Mouse (Mus musculus): Measurements from ENCODE around the gene Gm49661. TPM values are rescaled to one million over a fixed set of nuclear protein-coding genes. Genes with fewer than 3 reads are reported as not detected.

The Gm49661 gene
- polyA plus RNA-seq, 1 experiment from 2014 or later = not detected

DNA sequence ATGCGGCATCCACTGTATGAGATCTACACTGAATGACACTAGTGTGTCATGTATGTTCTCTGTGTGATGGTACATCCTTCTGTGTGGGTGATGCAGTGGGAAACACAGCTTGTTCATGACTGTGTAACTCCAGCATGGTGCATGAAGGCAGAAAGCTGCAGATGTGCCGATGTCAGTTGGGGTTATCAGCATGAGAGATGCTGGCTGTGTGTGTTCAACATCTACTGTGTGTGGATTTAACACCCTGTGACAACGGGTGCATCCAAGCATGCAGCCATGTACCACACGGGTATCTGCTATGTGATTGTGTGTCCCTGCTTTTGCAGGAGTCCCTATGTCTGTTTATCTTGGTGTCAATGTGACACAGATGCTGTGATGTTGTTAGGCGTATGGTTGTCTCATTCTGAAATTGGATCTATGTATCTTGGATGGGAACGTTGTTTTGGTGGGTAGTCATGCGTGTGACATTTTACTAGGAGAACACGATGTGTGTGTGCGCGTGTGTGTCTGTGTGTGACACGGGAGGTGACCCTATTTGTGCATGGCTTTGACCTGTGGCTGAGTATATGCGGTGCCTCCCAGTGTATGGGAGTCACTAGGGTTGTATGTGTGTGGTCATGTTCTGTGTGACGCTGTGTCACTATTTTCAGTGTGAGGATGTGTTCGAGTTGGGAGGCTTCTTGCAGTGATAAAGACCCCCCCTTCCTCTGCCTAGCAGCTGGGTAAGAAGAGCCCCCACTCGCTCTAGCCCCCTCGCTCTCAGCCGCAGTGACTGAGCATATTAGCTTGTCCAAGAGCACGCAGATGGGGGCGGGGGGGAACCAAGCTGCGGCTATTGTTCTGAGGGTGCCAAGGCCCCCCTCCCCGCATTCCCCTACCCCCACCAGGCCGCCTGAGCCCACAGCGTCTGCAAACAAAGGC, 32.9 kb downstream of the Gm49661 start:
- WGBS = 21% methylated on average over 22 of the region's 23 CpGs
- H3K4me2 ChIP-seq (replicated peaks; ENCODE audit: low read depth) = peak overlapping the region; percentile 58
- H3K9ac ChIP-seq (ENCODE audit: low read length) = no peak overlapping the region
- no peak overlapping the region for H3K27ac ChIP-seq (replicated peaks)
- H3K4me1 ChIP-seq (replicated peaks; ENCODE audit: control insufficient read depth, insufficient read depth) = 0 out of 2 replicates have a peak, but pooled peaks cover 2% of the 10 kb centered on the region
- TF ChIP-seq EP300 (optimal IDR thresholded peaks at IDR 0.05) = no peak
- no peak for TF ChIP-seq CTCF (IDR thresholded peaks at IDR 0.05; ENCODE audit: low read depth)
- peak overlapping the region; percentile 36 for H3K4me3 ChIP-seq (ENCODE audit: low read depth, low read length)
- H3K36me3 ChIP-seq (ENCODE audit: control insufficient read depth, insufficient read depth, low read length) = no peaks in the 10 kb centered on the region
- no peak for DNase-seq (ENCODE audit: low spot score)
- peaks cover 15% of the 10 kb centered on the region; the same call in 1 of the 2 replicates for H3K27me3 ChIP-seq (ENCODE audit: control insufficient read depth, insufficient read depth, low read length)
- no peak for ATAC-seq (ENCODE audit: low FRiP score, low TSS enrichment)
- H3K9me3 ChIP-seq (ENCODE audit: control insufficient read depth, low read length) = no peaks in the 10 kb centered on the region

DNA sequence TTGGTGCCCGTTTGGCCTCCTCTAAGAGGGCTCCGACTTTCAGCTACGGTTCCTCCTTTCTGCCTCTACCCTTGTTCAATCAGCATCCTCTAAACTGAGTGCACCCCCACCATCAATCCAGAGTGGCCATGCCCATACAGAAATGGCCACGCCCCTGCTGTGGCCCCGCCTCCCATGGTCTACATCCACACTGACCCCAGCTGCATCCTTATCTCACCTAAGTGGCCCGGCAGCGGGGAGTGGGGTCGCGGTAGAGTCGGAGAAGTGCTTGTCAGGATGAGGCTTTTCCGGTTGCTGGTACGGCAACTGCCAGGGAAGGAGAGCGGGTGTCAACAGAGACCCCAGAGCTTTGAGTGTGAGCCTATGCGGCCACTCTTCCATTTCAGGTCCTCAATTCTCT, 33.7 kb downstream of the Gm49661 start:
- no peak overlapping the region for H3K4me2 ChIP-seq (replicated peaks; ENCODE audit: low read depth)
- TF ChIP-seq EP300 (optimal IDR thresholded peaks at IDR 0.05) = no peak
- TF ChIP-seq CTCF (IDR thresholded peaks at IDR 0.05; ENCODE audit: low read depth) = no peak
- DNase-seq (ENCODE audit: low spot score) = no peak
- H3K27ac ChIP-seq (replicated peaks) = no peak overlapping the region
- 6% methylated on average over 14 of the region's 14 CpGs for WGBS
- peak; percentile 27; the same call in 1 of the 2 replicates for ATAC-seq (ENCODE audit: low FRiP score, low TSS enrichment)
- peaks cover 15% of the 10 kb centered on the region; the same call in 1 of the 2 replicates for H3K27me3 ChIP-seq (ENCODE audit: control insufficient read depth, insufficient read depth, low read length)
- H3K4me3 ChIP-seq (ENCODE audit: low read depth, low read length) = no peak overlapping the region
- H3K4me1 ChIP-seq (replicated peaks; ENCODE audit: control insufficient read depth, insufficient read depth) = 0 out of 2 replicates have a peak, but pooled peaks cover 2% of the 10 kb centered on the region
- H3K36me3 ChIP-seq (ENCODE audit: control insufficient read depth, insufficient read depth, low read length) = no peaks in the 10 kb centered on the region
- no peak overlapping the region for H3K9ac ChIP-seq (ENCODE audit: low read length)
- H3K9me3 ChIP-seq (ENCODE audit: control insufficient read depth, low read length) = no peaks in the 10 kb centered on the region

DNA sequence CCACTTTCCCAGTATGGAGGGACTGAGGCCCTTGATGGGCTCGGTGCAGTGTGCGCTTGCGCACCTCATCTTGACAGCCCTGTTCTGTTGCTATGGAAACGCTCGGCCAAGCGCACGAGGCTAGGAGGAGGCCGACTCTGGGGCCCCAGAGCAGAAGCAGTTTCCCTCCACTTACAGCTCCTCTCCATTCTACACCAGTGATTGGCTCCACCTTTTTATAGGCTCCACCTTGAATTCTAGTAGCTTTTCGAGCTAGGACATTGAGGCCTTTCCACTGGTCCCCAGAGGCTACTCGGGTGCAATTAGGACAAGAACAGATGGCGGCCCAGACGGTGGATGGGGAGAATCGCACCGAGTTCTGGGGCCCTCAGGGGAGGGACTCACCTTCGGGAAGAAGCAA, 34.4 kb downstream of the Gm49661 start:
- Histone ChIP-seq H3K27me3 (ENCODE audit: control insufficient read depth, insufficient read depth, low read length) (peaks cover 15% of the 10 kb centered on the region; the same call in 1 of the 2 replicates), H3K9me3 (ENCODE audit: control insufficient read depth, low read length) (no peaks in the 10 kb centered on the region), H3K4me3 (ENCODE audit: low read depth, low read length) (no peak overlapping the region), H3K36me3 (ENCODE audit: control insufficient read depth, insufficient read depth, low read length) (no peaks in the 10 kb centered on the region), H3K4me2 (replicated peaks; ENCODE audit: low read depth) (no peak overlapping the region), H3K27ac (replicated peaks) (no peak overlapping the region), H3K4me1 (replicated peaks; ENCODE audit: control insufficient read depth, insufficient read depth) (0 out of 2 replicates have a peak, but pooled peaks cover 2% of the 10 kb centered on the region), H3K9ac (ENCODE audit: low read length) (no peak overlapping the region)
- peak; percentile 11; the same call in 1 of the 2 replicates for ATAC-seq (ENCODE audit: low FRiP score, low TSS enrichment)
- WGBS = 1% methylated on average over 15 of the region's 15 CpGs
- DNase-seq (ENCODE audit: low spot score) = no peak
- TF ChIP-seq CTCF (IDR thresholded peaks at IDR 0.05; ENCODE audit: low read depth) = no peak
- TF ChIP-seq EP300 (optimal IDR thresholded peaks at IDR 0.05) = no peak

DNA sequence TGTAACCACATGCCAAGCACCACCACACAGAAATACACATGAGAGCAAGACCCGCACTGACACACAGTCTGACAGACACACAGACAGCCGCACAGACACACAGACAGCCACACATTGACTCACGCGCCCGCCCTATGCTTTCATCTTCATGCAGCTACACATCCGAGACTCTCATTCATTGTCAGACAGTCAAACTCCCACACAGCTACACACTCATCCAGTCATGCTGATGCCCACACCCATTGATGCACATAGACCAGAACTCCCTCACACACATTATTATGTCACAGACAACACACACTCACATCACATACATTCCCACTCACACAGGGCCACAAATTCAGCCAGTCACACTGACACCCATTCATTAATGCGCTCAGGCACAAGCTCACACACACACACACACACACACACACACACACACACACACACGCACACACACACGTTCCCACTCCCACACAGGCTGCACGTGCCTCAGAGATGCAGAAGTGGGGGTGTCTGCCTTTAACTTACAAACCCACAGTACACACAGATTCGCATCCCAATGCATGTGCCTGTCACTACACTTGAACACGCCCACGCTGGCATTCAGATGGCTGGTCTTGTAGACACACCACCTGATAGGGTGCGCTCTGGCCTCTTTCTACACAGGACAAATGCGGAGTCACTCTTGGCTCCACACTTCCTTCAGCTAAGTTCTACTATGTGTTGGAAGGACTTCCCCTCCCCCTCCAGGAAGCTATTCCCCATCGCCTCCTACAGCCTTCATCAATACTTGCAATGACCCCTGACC, 35.3 kb downstream of the Gm49661 start:
- H3K4me1 ChIP-seq (replicated peaks; ENCODE audit: control insufficient read depth, insufficient read depth) = 0 out of 2 replicates have a peak, but pooled peaks cover 2% of the 10 kb centered on the region
- H3K4me3 ChIP-seq (ENCODE audit: low read depth, low read length) = no peak overlapping the region
- no peak for DNase-seq (ENCODE audit: low spot score)
- no peak overlapping the region for H3K9ac ChIP-seq (ENCODE audit: low read length)
- H3K27me3 ChIP-seq (ENCODE audit: control insufficient read depth, insufficient read depth, low read length) = peaks cover 15% of the 10 kb centered on the region; the same call in 1 of the 2 replicates
- TF ChIP-seq CTCF (IDR thresholded peaks at IDR 0.05; ENCODE audit: low read depth) = no peak
- no peak for TF ChIP-seq EP300 (optimal IDR thresholded peaks at IDR 0.05)
- H3K36me3 ChIP-seq (ENCODE audit: control insufficient read depth, insufficient read depth, low read length) = no peaks in the 10 kb centered on the region
- no peaks in the 10 kb centered on the region for H3K9me3 ChIP-seq (ENCODE audit: control insufficient read depth, low read length)
- no peak overlapping the region for H3K27ac ChIP-seq (replicated peaks)
- 78% methylated on average over 16 of the region's 16 CpGs for WGBS
- H3K4me2 ChIP-seq (replicated peaks; ENCODE audit: low read depth) = no peak overlapping the region
- no peak for ATAC-seq (ENCODE audit: low FRiP score, low TSS enrichment)

DNA sequence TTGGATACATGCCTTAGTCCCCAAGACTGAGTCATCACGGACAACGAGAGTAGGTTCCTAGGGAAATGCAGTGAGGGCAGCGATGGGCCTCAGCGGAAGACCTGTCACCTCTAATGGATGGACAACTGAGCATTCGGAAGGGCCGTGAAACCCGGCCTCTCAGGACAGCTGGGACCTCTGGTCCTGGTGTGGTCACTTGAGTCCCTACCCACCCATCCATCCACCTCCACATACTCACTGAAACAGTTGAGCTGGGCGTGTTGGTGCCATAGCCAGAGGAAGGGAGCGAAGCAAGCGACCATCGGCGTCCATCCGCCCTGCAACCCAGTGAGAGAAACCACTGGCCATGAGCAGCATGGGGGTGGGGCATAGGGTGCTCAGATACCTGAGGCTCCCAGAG, 38.7 kb downstream of the Gm49661 start:
- Histone ChIP-seq H3K9ac (ENCODE audit: low read length) (no peak overlapping the region), H3K27ac (replicated peaks) (no peak overlapping the region), H3K4me1 (replicated peaks; ENCODE audit: control insufficient read depth, insufficient read depth) (no peaks in the 10 kb centered on the region), H3K9me3 (ENCODE audit: control insufficient read depth, low read length) (no peaks in the 10 kb centered on the region), H3K4me3 (ENCODE audit: low read depth, low read length) (no peak overlapping the region), H3K27me3 (ENCODE audit: control insufficient read depth, insufficient read depth, low read length) (peaks cover 3% of the 10 kb centered on the region; the same call in 1 of the 2 replicates), H3K4me2 (replicated peaks; ENCODE audit: low read depth) (no peak overlapping the region), H3K36me3 (ENCODE audit: control insufficient read depth, insufficient read depth, low read length) (no peaks in the 10 kb centered on the region)
- 81% methylated on average over 13 of the region's 13 CpGs for WGBS
- ATAC-seq (ENCODE audit: low FRiP score, low TSS enrichment) (no peak), DNase-seq (ENCODE audit: low spot score) (no peak)
- TF ChIP-seq EP300 (optimal IDR thresholded peaks at IDR 0.05) (no peak), CTCF (IDR thresholded peaks at IDR 0.05; ENCODE audit: low read depth) (no peak)
